Mouse (Mus musculus) urinary bladder, postnatal 25 days (tissue): ENCODE data around the gene Pdgfb.

Experiments used
- DNase-seq: peaks from one replicate; pipeline ENCODE4 v3.0.0; 2022; ENCODE audit warnings: low spot score

The Pdgfb gene

DNA sequence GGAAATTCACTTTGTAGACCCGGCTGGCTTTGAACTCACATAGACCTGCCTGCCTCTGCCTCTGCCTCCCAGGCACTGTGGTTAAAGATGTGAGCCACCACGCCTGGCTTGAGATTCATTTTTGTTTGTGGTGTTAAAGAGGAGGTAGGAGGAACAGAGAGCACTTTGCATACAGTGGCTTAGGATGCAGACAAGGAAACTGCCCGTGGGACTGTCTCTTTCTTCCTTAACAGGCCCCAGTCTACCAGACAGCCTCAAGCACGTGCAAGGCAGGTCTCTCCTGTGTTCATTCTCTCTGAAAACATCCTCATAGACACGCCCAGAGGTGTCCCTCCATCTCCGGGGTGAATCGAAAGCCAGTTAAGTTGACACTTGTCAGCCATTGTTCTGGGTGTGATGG is 19.6 kb upstream of the Pdgfb start:
- no peak for DNase-seq

DNA sequence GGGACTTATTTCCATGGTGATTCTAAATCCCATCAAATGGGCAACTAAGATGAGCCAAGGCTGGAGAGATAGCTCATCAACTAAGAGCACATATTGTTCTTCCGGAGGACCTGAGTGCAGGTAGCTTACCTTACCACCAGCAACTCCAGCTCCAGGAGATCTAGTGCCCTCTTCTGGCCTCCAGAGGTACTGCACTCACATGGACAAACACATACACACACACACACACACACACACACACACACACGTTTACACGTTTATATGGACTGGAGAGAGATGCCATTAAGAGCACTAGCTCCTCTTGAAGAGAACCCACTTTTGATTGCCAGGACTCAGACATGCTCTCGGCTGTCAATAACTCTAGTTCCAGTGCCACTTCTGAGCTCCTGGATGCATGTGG is 16.4 kb upstream of the Pdgfb start:
- DNase-seq, result no peak

DNA sequence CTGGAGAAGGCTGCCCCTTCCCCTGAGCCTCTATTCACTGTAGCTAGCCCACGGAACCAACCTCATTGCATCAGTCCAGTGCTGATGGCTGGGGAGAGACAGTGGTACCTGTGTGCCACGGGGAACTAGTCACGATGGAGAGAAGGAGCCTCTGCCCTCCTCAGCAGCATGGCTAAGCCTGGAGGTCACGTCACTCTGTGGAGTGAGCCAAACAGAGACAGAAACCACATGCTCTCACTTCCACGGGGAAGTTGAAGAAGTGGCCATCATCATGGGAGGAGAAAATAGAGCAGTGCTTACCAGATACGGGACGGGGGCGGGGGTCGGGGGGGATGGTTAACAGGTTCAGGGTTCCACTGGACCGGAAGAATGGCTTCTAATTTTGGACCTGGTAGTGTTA is 15.6 kb upstream of the Pdgfb start:
- DNase-seq, result no peak

DNA sequence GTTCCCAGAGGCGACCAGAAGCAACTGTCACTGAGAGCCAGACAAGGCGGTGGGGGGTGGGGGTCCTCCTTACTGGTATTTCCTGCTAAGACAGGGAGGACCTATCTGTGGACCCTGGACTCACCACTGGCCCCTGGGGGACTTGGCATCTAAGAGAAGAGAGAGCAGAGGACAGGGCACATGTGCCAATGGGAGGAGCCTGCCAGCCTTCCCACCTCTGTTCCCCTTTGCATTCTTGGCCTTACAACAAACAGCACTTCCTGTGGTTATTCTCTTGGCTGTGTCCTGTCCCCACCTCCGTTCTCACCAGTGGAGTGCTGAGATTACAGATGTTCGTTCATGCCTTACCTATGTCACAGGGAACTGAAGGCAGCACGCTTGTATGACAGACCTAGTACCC is 14.1 kb upstream of the Pdgfb start:
- no peak for DNase-seq

DNA sequence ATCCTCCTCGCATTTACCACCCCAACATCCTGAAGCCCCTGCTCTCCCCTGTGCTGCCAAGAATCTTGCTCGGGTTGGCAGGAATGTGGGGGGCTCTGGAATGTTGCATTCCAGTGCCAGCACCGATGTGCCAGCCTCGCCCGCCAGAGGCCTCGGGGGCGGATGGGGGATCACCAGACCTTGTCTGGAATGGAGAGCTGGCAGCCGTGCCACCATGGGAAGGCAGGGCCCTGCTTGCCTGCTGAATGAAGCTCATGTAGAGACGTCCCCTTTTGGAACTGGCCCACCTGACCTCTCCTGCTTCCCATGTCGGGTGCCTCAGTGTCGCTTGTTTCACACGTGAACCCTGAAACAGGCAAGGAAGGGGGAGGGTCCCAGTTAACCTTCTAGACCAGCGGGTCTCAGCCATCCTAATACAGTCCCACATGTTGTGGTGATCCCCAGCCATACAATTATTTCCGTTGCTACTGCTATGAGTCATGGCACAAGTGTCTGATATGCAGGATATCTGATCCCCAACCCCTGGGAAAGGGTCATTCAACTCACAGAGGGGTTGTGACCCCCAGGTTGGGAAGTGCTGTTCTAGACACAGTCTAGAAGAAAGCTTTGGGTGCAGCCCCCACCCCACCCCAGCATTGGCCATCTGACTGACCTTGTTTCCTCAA is 12.0 kb upstream of the Pdgfb start:
- no peak for DNase-seq

DNA sequence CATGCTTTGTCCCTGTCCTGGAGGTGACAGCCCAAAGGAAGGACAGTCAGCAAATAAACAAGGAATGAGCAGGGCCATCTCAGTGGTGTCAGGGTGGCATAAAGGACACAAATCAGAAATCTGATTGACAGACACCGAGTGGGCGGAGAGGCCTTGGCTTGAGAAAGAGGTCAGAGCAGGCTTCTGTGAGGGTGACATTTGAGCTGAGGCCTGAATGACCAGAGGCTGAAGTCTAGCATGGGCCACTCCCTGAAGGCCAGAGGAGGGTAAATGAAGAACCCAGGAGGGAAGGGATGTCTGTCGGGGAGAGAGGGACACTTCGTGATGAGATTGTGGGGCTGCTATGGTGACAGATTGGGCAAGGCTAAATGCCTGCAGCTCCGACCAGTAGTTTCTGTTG is 11.3 kb upstream of the Pdgfb start:
- no peak for DNase-seq

DNA sequence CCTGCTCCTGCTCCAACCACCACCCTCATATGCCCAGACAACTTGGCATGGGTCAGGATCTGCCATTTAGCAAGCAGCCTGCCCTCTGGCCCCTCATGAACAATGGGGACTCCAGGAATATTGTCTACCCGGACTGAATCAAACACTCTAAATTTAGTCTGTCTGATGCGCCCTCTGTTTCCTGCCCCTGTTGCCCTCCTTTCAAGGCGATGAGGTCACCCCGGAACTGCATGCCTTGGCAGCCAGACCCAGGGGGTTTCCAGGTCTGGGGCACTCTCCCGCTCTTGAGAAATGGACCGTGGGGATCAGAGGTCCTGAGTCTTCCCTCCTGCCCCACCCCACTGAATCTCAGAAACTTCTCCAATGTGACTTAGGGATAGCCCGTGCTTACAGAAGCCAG is 10.8 kb upstream of the Pdgfb start:
- no peak for DNase-seq

DNA sequence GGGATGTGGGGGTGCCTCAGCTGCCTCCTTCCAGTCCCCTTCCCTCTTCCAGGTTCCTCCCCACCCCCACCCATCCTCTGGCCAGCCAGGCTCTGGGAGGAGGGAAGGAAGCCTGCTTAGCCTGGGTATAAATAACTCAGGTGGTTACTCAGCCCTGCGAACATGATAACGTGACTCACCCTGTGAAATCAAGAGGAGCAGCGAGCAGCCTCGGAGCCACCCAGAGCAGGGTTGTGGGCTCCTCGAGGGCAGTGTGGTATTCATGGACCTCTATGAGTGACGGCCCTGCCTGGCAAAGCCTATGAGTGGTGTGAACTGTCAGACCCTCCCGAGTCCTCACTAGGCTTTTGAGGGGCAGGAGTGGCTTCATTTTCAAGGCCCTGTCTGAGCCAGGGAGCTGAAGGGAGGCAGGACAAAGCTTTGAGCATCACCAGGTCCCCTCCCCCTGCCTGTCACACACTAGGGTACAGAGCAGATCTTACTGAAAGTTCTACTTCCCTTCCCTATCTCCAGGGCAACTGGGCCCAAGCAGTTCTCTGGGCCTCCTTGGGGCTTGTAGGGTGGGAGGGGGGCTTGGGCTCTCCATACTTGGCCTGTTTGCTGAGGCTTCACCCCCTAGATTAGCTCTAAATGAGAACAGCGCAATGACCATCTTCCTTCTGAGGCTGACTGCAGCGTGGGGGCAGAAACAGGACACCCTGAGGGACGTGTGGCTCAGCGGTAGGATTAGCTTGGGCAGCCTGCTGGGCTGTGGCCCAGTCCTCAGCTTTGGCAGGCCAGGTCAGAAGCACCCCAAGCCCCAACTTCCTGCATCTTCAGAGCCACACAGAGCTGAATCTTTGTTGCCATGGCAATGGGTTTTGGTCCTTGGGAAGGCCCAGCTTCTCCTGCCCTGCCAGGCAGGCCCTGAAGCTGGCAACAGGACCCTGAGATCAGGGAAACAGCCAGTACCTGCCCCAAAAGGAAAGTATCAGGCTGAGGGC is 9.8 kb upstream of the Pdgfb start:
- DNase-seq, result no peak

DNA sequence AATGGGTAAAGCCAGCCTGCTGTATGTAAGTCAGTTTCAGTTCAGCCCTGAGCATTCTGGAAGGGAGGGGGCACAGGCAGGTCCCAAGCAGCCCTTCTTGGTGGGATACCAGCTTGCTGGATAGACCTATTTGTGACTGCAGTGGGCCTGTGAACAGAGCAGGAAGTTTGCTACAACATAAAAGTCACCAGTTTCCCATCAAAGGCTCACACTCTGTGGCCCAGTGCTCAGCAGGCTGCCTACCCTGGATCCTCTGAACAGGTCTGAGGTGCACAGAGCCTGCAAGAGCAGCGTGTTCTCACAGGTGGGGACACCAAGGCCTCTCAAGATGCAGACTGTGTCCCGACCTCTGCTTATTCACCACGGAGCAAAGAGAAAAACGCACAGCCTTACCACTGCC is 5.7 kb upstream of the Pdgfb start:
- no peak for DNase-seq

DNA sequence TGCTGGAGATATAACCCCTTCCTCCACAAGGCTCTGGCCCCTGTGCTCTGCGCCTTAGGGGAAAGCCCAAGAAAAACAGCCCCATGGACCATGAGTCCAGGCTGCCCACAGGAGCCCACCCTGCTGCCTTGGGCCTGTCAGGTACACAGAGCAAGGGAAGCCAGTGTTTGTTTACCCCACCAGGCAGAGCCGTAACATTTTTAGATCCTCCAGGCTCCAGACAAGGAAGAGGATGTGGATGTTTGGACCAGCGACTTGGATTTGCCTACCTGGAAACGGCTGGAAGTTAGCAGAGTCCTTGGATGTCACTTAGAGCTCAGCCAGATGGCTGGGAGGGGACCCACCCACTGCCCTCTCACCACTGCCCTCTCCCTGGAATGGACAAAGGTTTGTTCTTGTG is 4.8 kb upstream of the Pdgfb start:
- DNase-seq, result no peak

DNA sequence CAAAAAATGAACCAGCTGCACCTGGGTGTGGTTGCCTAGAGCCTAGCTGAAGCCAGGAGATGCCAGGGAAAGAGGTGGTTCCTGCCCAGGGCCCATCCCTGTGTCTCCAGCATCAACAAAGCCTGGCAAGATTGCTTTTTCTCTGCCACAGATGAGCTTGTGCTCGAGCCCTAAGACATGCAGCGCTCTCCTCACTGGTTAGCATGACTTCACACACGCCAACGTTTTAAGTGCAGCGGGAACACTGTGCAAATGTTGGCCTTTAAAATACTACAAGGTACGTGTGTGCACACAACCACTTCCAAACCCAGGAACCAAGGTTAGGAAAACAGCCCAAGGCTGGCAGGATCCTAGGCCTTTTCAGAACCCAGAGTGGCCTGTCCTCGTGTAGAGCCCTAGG is 4.4 kb upstream of the Pdgfb start:
- DNase-seq, result no peak

DNA sequence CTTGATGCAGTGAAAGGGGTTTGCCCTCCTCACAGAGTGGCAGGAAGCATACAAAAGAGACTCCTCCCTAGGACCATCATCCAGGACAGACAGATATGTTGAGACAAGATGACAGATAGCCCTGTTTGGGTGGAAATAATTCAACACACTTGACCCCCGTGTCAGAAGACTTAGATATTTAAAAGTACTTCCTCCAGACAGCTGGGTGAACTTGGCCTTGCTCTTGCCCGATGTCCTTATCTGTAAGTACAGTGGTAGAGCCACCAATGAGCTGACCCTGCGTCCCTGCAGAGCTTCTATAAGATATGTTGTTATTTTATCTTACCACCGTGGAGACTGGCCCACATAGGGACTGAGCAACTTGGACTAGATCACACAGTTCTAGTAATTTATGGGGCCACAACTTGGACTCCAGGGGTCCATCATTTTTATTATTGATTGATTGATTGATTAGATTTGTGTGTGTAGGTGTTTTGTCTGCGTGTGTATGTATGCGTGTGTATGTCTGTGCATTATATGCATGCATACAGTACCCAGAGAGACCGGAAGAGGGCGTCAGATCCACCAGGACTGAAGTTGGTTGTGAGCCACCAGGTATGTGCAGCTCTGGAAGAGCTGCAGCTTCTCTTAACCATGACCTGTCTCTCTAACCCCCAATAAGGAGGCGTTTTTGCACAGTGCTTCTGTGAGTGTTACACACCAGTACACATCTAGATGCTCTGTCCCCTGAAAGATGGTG is 2.0 kb upstream of the Pdgfb start:
- DNase-seq, result no peak

DNA sequence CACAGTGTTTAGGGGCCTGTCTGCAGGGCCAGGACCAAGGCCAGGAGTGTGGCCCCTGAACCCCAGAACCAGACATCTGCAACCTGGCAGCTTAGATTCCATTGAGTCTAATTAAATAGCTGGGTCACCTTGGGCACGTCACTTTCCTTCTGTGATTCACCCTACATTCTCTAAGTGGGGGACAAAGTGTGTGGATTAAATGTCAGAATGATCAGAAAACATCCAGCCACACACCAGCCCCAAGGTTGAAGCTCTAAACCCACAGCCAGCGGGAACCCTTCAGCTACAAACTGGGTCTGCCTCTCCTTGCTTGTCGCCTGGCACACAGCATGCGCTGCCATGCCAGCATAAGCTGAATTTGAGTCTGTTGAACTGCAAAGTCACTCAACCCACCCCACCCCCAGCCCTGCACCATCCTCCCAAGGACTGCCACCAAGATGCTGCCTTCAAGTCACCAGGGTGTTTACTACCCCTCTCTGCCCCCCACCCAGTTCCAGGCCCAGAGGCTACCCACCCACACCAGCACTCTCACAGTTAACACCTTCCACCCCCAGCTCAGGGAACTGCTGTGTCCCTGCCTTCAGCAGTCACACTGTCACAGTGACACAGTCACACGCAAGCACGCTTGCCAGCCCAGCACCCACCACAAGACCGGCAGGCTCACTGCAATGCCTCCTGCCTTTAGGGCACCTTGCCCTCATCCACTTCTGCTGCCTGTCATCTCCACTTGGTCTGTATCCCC is 605 bp upstream of the Pdgfb start:
- DNase-seq, result no peak

DNA sequence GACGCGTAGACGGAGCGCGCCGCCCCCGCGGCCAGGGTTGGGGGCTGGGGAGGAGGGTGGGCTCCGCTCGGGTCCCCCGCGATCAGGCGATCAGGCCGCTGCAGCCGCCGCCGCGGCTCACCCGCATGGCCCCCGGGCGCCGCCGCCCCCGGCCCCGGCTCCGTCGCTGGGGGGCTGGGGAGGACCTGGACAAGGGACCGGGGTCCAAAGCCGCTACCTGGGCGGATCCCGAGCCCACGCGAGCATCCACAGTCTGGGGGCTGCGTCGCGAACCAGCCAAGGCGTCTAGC is 801 bp downstream of the Pdgfb start:
- no peak for DNase-seq

DNA sequence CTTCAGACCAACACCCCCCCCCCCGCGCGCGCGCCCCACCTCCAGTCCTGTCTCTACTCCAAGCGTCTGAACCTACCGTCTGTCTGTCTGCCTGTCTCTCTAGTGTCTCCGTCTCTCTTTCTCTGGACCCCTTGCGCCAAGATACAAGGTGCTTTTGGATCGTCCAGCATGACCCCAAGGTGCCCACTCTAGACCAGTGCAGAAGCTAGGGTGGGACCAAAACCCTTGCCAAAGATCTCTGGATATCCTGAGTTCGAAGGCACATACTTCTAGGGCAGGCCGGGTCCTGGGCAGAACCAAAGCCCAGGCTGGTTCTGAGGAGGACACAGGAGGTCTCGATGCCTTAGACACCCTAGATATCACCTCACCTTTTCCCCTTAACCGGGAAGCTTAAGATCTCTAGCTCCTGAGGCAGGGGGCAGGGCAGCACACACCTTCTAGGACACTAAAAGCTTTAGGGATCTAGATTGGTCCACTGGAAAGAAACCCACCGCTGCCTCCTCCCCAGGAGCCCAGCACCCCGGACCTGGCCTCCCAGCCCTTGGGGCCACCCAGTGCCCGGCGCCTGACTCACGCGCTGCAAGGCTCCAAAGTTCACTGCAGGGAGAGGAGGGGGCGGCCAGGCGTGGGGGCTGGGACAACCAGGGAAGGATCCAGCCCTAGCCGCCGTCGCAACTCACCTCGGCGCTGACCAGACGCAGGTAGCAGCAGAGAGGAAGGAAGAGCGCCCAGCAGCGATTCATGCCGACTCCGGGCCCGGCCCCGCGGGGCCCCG is 1.3 kb downstream of the Pdgfb start:
- no peak for DNase-seq

DNA sequence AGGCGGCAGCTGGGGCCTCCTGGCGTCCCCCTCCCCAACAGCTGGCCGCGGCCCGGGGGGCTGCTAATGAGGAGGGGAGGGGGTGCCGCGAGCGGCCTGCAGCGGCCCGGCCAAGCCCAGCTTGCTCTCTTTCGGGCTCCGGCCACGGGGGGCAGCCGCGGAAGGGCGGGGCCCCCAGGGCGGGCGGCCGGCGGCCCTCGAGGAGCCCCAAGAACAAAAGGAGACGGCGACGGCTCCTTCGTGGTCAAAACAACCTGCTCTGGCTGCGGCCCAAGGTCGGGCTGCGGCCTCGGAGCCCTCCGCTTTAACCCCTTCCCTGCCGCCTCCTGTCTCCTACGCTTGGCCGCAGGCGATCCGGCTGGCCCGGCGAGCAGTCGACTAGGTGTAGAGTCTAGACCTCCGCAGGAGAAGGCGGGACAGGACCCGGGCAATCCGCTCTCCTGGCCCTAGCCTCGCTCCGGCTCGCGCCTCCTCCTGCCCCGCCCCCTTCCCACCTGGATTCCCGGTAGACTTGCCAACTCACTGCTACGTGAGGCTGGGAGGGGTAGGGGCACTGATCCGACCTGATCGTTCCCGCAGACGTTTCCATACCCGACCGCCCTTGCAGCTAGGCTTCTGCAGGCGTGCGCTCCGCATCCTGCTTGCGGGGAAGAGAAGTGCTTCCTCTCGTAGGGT is 2.1 kb downstream of the Pdgfb start:
- no peak for DNase-seq

DNA sequence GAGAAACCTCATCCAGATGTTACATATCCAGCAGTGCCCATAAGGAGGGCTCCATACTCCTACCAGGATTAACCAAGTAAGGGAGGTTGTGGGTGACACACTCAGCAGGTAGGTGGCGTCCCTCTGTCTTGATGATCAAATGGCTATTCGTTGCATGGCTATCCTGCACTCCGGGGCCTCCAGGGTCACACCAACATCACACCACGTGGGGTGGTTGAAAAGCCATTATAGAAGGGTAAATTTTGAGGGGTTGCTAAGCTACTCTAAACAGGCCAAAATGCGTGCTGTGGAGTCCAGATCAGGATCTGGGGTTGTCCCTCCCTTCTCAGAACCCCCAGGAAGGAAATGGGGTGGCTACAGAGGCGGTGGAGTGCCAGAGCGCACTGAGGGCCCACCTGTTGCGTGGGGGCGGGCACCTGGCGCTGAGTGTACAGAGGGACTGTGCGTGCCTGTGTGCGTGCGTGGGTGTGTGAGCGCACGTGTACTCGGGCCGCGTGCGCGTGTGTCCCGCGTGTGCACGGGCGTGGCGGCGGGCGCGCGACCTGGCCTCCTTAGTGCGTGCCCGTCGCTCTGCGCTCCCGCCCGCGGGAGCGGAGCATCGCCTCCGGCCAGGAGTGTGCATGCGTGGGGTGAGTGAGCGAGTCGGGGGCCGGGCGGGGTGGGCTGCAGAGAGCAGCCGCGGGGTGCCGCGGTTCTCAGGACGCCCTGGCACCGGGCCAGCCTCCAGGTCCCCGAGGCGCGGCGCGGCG is 2.8 kb downstream of the Pdgfb start:
- DNase-seq, result no peak

DNA sequence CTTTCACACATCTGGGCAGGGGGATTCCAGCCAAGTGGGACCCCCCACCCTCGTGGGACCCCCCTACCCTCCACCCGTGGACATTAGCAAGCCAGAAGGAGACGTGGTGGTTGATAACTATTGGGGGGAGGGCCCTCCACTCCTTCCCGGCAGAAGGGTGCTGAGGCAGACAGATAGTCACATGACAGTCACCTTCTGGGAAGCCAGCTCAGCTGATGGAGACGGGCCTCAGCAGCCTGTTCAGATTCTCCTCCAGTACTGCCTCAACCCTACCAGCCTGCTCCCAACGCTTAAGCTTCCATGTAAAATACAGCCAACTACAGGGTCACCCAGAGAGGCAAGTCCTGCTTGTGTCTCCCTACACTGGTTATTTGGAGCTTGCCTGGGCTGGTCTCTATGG is 3.6 kb downstream of the Pdgfb start:
- DNase-seq, result no peak

DNA sequence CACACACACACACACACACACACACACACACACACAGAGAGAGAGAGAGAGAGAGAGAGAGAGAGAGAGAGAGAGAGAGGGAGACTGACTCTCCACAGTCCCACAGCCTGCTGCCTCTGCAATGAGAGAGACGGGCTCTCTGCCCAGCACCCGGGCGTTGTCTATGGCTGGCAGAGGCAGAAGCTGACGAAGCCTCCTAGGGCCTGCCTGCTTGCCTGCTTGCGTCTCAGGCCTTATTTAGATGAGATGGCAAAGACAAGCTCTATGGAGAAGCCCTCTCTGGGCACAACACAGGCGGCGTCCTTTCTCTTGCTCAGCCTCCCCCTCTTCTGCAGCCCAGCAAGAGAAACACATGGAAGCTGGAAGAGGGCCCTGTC is 4.6 kb downstream of the Pdgfb start:
- no peak for DNase-seq

DNA sequence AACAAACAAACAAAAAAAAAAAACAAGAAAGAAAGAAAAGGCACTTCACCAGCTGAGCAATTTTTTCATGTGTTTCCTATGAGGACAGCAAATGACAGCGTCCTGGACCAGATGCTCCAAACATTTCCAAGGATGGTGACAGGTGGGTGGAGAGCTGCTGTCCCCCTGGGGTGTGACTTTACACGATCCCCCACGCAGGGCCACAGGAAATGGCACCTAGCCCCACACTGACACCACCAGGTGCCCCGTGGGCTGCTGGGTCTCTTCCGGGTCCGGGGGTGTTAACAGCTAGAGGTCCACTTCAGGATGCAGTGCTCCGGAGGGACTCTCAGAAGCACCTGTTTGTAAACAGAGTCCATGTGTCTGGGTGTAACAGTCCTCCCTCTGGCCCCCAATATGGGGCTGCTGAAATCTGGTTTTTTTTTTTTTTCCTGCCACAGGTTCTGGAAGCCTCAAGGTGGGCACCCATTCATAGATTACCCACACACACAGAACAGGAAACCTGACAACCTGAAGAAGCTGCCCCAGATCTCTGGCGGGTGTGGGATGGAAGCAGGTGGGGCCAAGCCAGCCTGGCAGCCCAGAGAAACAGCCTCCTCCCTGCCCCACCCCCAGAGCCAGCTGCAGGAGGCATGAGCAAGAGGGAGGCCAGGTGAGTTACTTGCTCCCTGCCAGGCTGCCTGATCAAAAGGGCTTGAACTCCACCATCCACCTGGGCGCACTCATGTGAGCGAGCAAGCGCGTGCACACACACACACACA is 5.2 kb downstream of the Pdgfb start:
- no peak for DNase-seq
